Mouse (Mus musculus): ENCODE data around the gene Bach2. TPM values are rescaled to one million over a fixed set of nuclear protein-coding genes. Genes with fewer than 3 reads are reported as not detected.
A peak's percentile ranks its signal among the peaks of the same experiment; 100 is the strongest.

The Bach2 gene
- total and polyA plus RNA-seq, 2 experiments from 2014 or later, result 13.9 to 14.7 TPM

GRCm38 (mm10) chr4:32268042-32268441 lies 29.4 kb downstream of the Bach2 start:
- Histone ChIP-seq H3K4me2 (ENCODE audit: low read depth, low read length) (no peak overlapping the region), H3K9me3 (ENCODE audit: low read length) (no peaks in the 10 kb centered on the region), H3K4me3 (ENCODE audit: low read length) (no peak overlapping the region), H3K36me3 (ENCODE audit: insufficient read depth, low read length) (no peaks in the 10 kb centered on the region), H3K9ac (replicated peaks; ENCODE audit: low read length) (no peak overlapping the region), H3K27me3 (ENCODE audit: insufficient read depth, low read length) (no peaks in the 10 kb centered on the region), H3K4me1 (ENCODE audit: insufficient read depth, low read length) (no peaks in the 10 kb centered on the region; the same call in 1 of the 2 replicates), H3K27ac (no peak overlapping the region)
- ATAC-seq, result no peak
- WGBS, result 88% methylated on average over 1 of the region's 1 CpGs
- no peak for DNase-seq (ENCODE audit: low spot score)
- TF ChIP-seq CTCF (IDR thresholded peaks at IDR 0.05; ENCODE audit: low read depth), result no peak

GRCm38 (mm10) chr4:32272398-32272797 lies 33.8 kb downstream of the Bach2 start:
- DNase-seq (ENCODE audit: low spot score), result no peak
- Histone ChIP-seq H3K36me3 (ENCODE audit: insufficient read depth, low read length) (no peaks in the 10 kb centered on the region), H3K4me1 (ENCODE audit: insufficient read depth, low read length) (no peaks in the 10 kb centered on the region), H3K4me2 (ENCODE audit: low read depth, low read length) (no peak overlapping the region), H3K27me3 (ENCODE audit: insufficient read depth, low read length) (no peaks in the 10 kb centered on the region), H3K27ac (no peak overlapping the region), H3K9ac (replicated peaks; ENCODE audit: low read length) (no peak overlapping the region), H3K4me3 (ENCODE audit: low read length) (no peak overlapping the region), H3K9me3 (ENCODE audit: low read length) (no peaks in the 10 kb centered on the region)
- no peak for ATAC-seq
- 91% methylated on average over 5 of the region's 5 CpGs for WGBS
- TF ChIP-seq CTCF (IDR thresholded peaks at IDR 0.05; ENCODE audit: low read depth), result no peak

GRCm38 (mm10) chr4:32274776-32275294 lies 36.2 kb downstream of the Bach2 start:
- no peak for ATAC-seq
- Histone ChIP-seq H3K4me2 (ENCODE audit: low read depth, low read length) (no peak overlapping the region), H3K27me3 (ENCODE audit: insufficient read depth, low read length) (no peaks in the 10 kb centered on the region), H3K36me3 (ENCODE audit: insufficient read depth, low read length) (no peaks in the 10 kb centered on the region), H3K9ac (replicated peaks; ENCODE audit: low read length) (no peak overlapping the region), H3K4me1 (ENCODE audit: insufficient read depth, low read length) (no peaks in the 10 kb centered on the region), H3K27ac (no peak overlapping the region), H3K9me3 (ENCODE audit: low read length) (no peaks in the 10 kb centered on the region), H3K4me3 (ENCODE audit: low read length) (no peak overlapping the region)
- no peak for TF ChIP-seq CTCF (IDR thresholded peaks at IDR 0.05; ENCODE audit: low read depth)
- DNase-seq (ENCODE audit: low spot score), result no peak
- 80% methylated on average over 6 of the region's 6 CpGs for WGBS

GRCm38 (mm10) chr4:32279842-32280241 lies 41.2 kb downstream of the Bach2 start:
- Histone ChIP-seq H3K36me3 (ENCODE audit: insufficient read depth, low read length) (no peaks in the 10 kb centered on the region), H3K27ac (no peak overlapping the region), H3K9me3 (ENCODE audit: low read length) (no peaks in the 10 kb centered on the region), H3K4me1 (ENCODE audit: insufficient read depth, low read length) (peaks cover 4% of the 10 kb centered on the region; the same call in 1 of the 2 replicates), H3K27me3 (ENCODE audit: insufficient read depth, low read length) (no peaks in the 10 kb centered on the region), H3K4me3 (ENCODE audit: low read length) (no peak overlapping the region), H3K4me2 (ENCODE audit: low read depth, low read length) (no peak overlapping the region), H3K9ac (replicated peaks; ENCODE audit: low read length) (no peak overlapping the region)
- ATAC-seq (peak; percentile 47; the same call in 1 of the 2 replicates), DNase-seq (ENCODE audit: low spot score) (no peak)
- 83% methylated on average over 1 of the region's 1 CpGs for WGBS
- TF ChIP-seq CTCF (IDR thresholded peaks at IDR 0.05; ENCODE audit: low read depth), result no peak

GRCm38 (mm10) chr4:32280401-32280800 lies 41.8 kb downstream of the Bach2 start:
- no peak for ATAC-seq
- TF ChIP-seq CTCF (IDR thresholded peaks at IDR 0.05; ENCODE audit: low read depth), result no peak
- Histone ChIP-seq H3K4me1 (ENCODE audit: insufficient read depth, low read length) (peaks cover 4% of the 10 kb centered on the region; the same call in 1 of the 2 replicates), H3K4me2 (ENCODE audit: low read depth, low read length) (no peak overlapping the region), H3K9me3 (ENCODE audit: low read length) (no peaks in the 10 kb centered on the region), H3K9ac (replicated peaks; ENCODE audit: low read length) (no peak overlapping the region), H3K27ac (no peak overlapping the region), H3K36me3 (ENCODE audit: insufficient read depth, low read length) (no peaks in the 10 kb centered on the region), H3K27me3 (ENCODE audit: insufficient read depth, low read length) (no peaks in the 10 kb centered on the region), H3K4me3 (ENCODE audit: low read length) (no peak overlapping the region)
- no peak for DNase-seq (ENCODE audit: low spot score)
- 39% methylated on average over 6 of the region's 6 CpGs for WGBS

- Histone ChIP-seq H3K4me3 (ENCODE audit: low read length) (no peak overlapping the region), H3K27me3 (ENCODE audit: insufficient read depth, low read length) (no peaks in the 10 kb centered on the region), H3K4me1 (ENCODE audit: insufficient read depth, low read length) (peaks cover 4% of the 10 kb centered on the region; the same call in 1 of the 2 replicates), H3K36me3 (ENCODE audit: insufficient read depth, low read length) (no peaks in the 10 kb centered on the region), H3K9ac (replicated peaks; ENCODE audit: low read length) (no peak overlapping the region), H3K9me3 (ENCODE audit: low read length) (no peaks in the 10 kb centered on the region), H3K4me2 (ENCODE audit: low read depth, low read length) (no peak overlapping the region), H3K27ac (no peak overlapping the region)
- 82% methylated on average over 6 of the region's 6 CpGs for WGBS
- DNase-seq (ENCODE audit: low spot score) (no peak), ATAC-seq (no peak)
- no peak for TF ChIP-seq CTCF (IDR thresholded peaks at IDR 0.05; ENCODE audit: low read depth)
Observed at GRCm38 (mm10) chr4:32281306-32281705, 42.7 kb downstream of the Bach2 start.

- no peaks in the 10 kb centered on the region for H3K9me3 ChIP-seq (ENCODE audit: low read length)
- no peak overlapping the region for H3K9ac ChIP-seq (replicated peaks; ENCODE audit: low read length)
- H3K27me3 ChIP-seq (ENCODE audit: insufficient read depth, low read length), result no peaks in the 10 kb centered on the region
- peaks cover 15% of the 10 kb centered on the region for H3K4me1 ChIP-seq (ENCODE audit: insufficient read depth, low read length)
- WGBS, result 80% methylated on average over 8 of the region's 8 CpGs
- ATAC-seq, result no peak
- no peaks in the 10 kb centered on the region for H3K36me3 ChIP-seq (ENCODE audit: insufficient read depth, low read length)
- H3K4me3 ChIP-seq (ENCODE audit: low read length), result no peak overlapping the region
- no peak overlapping the region for H3K27ac ChIP-seq
- H3K4me2 ChIP-seq (ENCODE audit: low read depth, low read length), result no peak overlapping the region
- DNase-seq (ENCODE audit: low spot score), result no peak
- no peak for TF ChIP-seq CTCF (IDR thresholded peaks at IDR 0.05; ENCODE audit: low read depth)
Observed at GRCm38 (mm10) chr4:32286405-32286804, 47.8 kb downstream of the Bach2 start.
